Mouse (Mus musculus): ENCODE results near the gene Mbnl2. TPM values are rescaled to one million over a fixed set of nuclear protein-coding genes. Genes with fewer than 3 reads are reported as not detected.

Mbnl2 gene
- polyA plus RNA-seq, 1 experiment from 2014 or later = 39.2 TPM

GRCm38 (mm10) chr14:120278290-120279244 is 3.1 kb downstream of the Mbnl2 start:
- peaks cover 20% of the 10 kb centered on the region for H3K4me1 ChIP-seq (replicated peaks; ENCODE audit: control insufficient read depth, insufficient read depth, low read length)
- H3K27me3 ChIP-seq (ENCODE audit: control insufficient read depth, insufficient read depth, low read length) = no peaks in the 10 kb centered on the region
- H3K36me3 ChIP-seq (ENCODE audit: control insufficient read depth, insufficient read depth, low read length) = no peaks in the 10 kb centered on the region
- DNase-seq (ENCODE audit: low spot score) (no peak), ATAC-seq (replicated peaks; ENCODE audit: low FRiP score) (no peak)
- no peaks in the 10 kb centered on the region for H3K9me3 ChIP-seq (ENCODE audit: control insufficient read depth, low read length)
- 50% methylated on average over 21 of the region's 21 CpGs for WGBS
- H3K9ac ChIP-seq (ENCODE audit: low read length) = no peak overlapping the region; the same call in 1 of the 2 replicates
- peak overlapping the region; percentile 24 for H3K4me2 ChIP-seq (ENCODE audit: low read depth, low read length, severe bottlenecking)
- no peak overlapping the region; the same call in 1 of the 2 replicates for H3K4me3 ChIP-seq (ENCODE audit: low read depth, low read length)
- H3K27ac ChIP-seq (ENCODE audit: low read depth, low read length) = no peak overlapping the region

GRCm38 (mm10) chr14:120280136-120280535 is 4.7 kb downstream of the Mbnl2 start:
- no peaks in the 10 kb centered on the region for H3K27me3 ChIP-seq (ENCODE audit: control insufficient read depth, insufficient read depth, low read length)
- H3K9me3 ChIP-seq (ENCODE audit: control insufficient read depth, low read length) = no peaks in the 10 kb centered on the region
- H3K4me3 ChIP-seq (ENCODE audit: low read depth, low read length) = no peak overlapping the region
- H3K4me2 ChIP-seq (ENCODE audit: low read depth, low read length, severe bottlenecking) = no peak overlapping the region
- H3K36me3 ChIP-seq (ENCODE audit: control insufficient read depth, insufficient read depth, low read length) = no peaks in the 10 kb centered on the region
- ATAC-seq (replicated peaks; ENCODE audit: low FRiP score) = no peak
- DNase-seq (ENCODE audit: low spot score) = no peak
- H3K4me1 ChIP-seq (replicated peaks; ENCODE audit: control insufficient read depth, insufficient read depth, low read length) = peaks cover 18% of the 10 kb centered on the region
- H3K9ac ChIP-seq (ENCODE audit: low read length) = no peak overlapping the region
- 0 out of 2 replicates have a peak overlapping the region, but pooled peaks have one; percentile 4 for H3K27ac ChIP-seq (ENCODE audit: low read depth, low read length)

GRCm38 (mm10) chr14:120283787-120284186 is 8.3 kb downstream of the Mbnl2 start:
- 72% methylated on average over 8 of the region's 8 CpGs for WGBS
- Histone ChIP-seq H3K4me2 (ENCODE audit: low read depth, low read length, severe bottlenecking) (no peak overlapping the region), H3K36me3 (ENCODE audit: control insufficient read depth, insufficient read depth, low read length) (no peaks in the 10 kb centered on the region)

GRCm38 (mm10) chr14:120284504-120284903 is 9.0 kb downstream of the Mbnl2 start:
- H3K27ac ChIP-seq (ENCODE audit: low read depth, low read length) = no peak overlapping the region
- no peak for ATAC-seq (replicated peaks; ENCODE audit: low FRiP score)
- H3K9ac ChIP-seq (ENCODE audit: low read length) = no peak overlapping the region
- no peak overlapping the region for H3K4me3 ChIP-seq (ENCODE audit: low read depth, low read length)
- WGBS = 85% methylated on average over 5 of the region's 5 CpGs
- H3K9me3 ChIP-seq (ENCODE audit: control insufficient read depth, low read length) = no peaks in the 10 kb centered on the region
- no peaks in the 10 kb centered on the region for H3K36me3 ChIP-seq (ENCODE audit: control insufficient read depth, insufficient read depth, low read length)
- no peak for DNase-seq (ENCODE audit: low spot score)
- peaks cover 7% of the 10 kb centered on the region for H3K4me1 ChIP-seq (replicated peaks; ENCODE audit: control insufficient read depth, insufficient read depth, low read length)
- no peaks in the 10 kb centered on the region for H3K27me3 ChIP-seq (ENCODE audit: control insufficient read depth, insufficient read depth, low read length)
- H3K4me2 ChIP-seq (ENCODE audit: low read depth, low read length, severe bottlenecking) = no peak overlapping the region

More at GRCm38 (mm10) chr14:120283787-120284186, 8.3 kb downstream of the Mbnl2 start:
- no peak for DNase-seq (ENCODE audit: low spot score)
- Histone ChIP-seq H3K9ac (ENCODE audit: low read length) (no peak overlapping the region), H3K27ac (ENCODE audit: low read depth, low read length) (no peak overlapping the region), H3K4me3 (ENCODE audit: low read depth, low read length) (no peak overlapping the region), H3K27me3 (ENCODE audit: control insufficient read depth, insufficient read depth, low read length) (no peaks in the 10 kb centered on the region), H3K9me3 (ENCODE audit: control insufficient read depth, low read length) (no peaks in the 10 kb centered on the region), H3K4me1 (replicated peaks; ENCODE audit: control insufficient read depth, insufficient read depth, low read length) (peaks cover 10% of the 10 kb centered on the region)
- no peak for ATAC-seq (replicated peaks; ENCODE audit: low FRiP score)

- H3K27me3 ChIP-seq (ENCODE audit: control insufficient read depth, insufficient read depth, low read length) = no peaks in the 10 kb centered on the region
- H3K36me3 ChIP-seq (ENCODE audit: control insufficient read depth, insufficient read depth, low read length) = no peaks in the 10 kb centered on the region
- ATAC-seq (replicated peaks; ENCODE audit: low FRiP score) (no peak), DNase-seq (ENCODE audit: low spot score) (peak; percentile 42)
- H3K27ac ChIP-seq (ENCODE audit: low read depth, low read length) = no peak overlapping the region
- no peak overlapping the region for H3K4me2 ChIP-seq (ENCODE audit: low read depth, low read length, severe bottlenecking)
- peaks cover 3% of the 10 kb centered on the region; the same call in 1 of the 2 replicates for H3K4me1 ChIP-seq (replicated peaks; ENCODE audit: control insufficient read depth, insufficient read depth, low read length)
- no peak overlapping the region for H3K4me3 ChIP-seq (ENCODE audit: low read depth, low read length)
- WGBS = 55% methylated on average over 21 of the region's 21 CpGs
- H3K9ac ChIP-seq (ENCODE audit: low read length) = no peak overlapping the region
- H3K9me3 ChIP-seq (ENCODE audit: control insufficient read depth, low read length) = no peaks in the 10 kb centered on the region
These were observed 11.9 kb downstream of the Mbnl2 start for GRCm38 (mm10) chr14:120287121-120287986.

GRCm38 (mm10) chr14:120287987-120288275 is 12.5 kb downstream of the Mbnl2 start:
- Histone ChIP-seq H3K27me3 (ENCODE audit: control insufficient read depth, insufficient read depth, low read length) (no peaks in the 10 kb centered on the region), H3K4me1 (replicated peaks; ENCODE audit: control insufficient read depth, insufficient read depth, low read length) (peaks cover 3% of the 10 kb centered on the region; the same call in 1 of the 2 replicates), H3K9me3 (ENCODE audit: control insufficient read depth, low read length) (no peaks in the 10 kb centered on the region), H3K36me3 (ENCODE audit: control insufficient read depth, insufficient read depth, low read length) (no peaks in the 10 kb centered on the region), H3K9ac (ENCODE audit: low read length) (no peak overlapping the region), H3K4me3 (ENCODE audit: low read depth, low read length) (no peak overlapping the region), H3K4me2 (ENCODE audit: low read depth, low read length, severe bottlenecking) (no peak overlapping the region), H3K27ac (ENCODE audit: low read depth, low read length) (no peak overlapping the region)
- no peak for DNase-seq (ENCODE audit: low spot score)
- ATAC-seq (replicated peaks; ENCODE audit: low FRiP score) = no peak

- ATAC-seq (replicated peaks; ENCODE audit: low FRiP score) (no peak), DNase-seq (ENCODE audit: low spot score) (peak; percentile 37)
- no peaks in the 10 kb centered on the region for H3K36me3 ChIP-seq (ENCODE audit: control insufficient read depth, insufficient read depth, low read length)
- H3K4me3 ChIP-seq (ENCODE audit: low read depth, low read length) = no peak overlapping the region
- H3K27ac ChIP-seq (ENCODE audit: low read depth, low read length) = no peak overlapping the region
- 89% methylated on average over 10 of the region's 10 CpGs for WGBS
- no peaks in the 10 kb centered on the region for H3K9me3 ChIP-seq (ENCODE audit: control insufficient read depth, low read length)
- H3K4me1 ChIP-seq (replicated peaks; ENCODE audit: control insufficient read depth, insufficient read depth, low read length) = peaks cover 3% of the 10 kb centered on the region; the same call in 1 of the 2 replicates
- no peaks in the 10 kb centered on the region for H3K27me3 ChIP-seq (ENCODE audit: control insufficient read depth, insufficient read depth, low read length)
- no peak overlapping the region for H3K4me2 ChIP-seq (ENCODE audit: low read depth, low read length, severe bottlenecking)
- H3K9ac ChIP-seq (ENCODE audit: low read length) = no peak overlapping the region
These were observed 13.0 kb downstream of the Mbnl2 start for GRCm38 (mm10) chr14:120288378-120289002.

- H3K4me2 ChIP-seq (ENCODE audit: low read depth, low read length, severe bottlenecking) = no peak overlapping the region
- no peaks in the 10 kb centered on the region for H3K36me3 ChIP-seq (ENCODE audit: control insufficient read depth, insufficient read depth, low read length)
- no peaks in the 10 kb centered on the region for H3K27me3 ChIP-seq (ENCODE audit: control insufficient read depth, insufficient read depth, low read length)
- H3K27ac ChIP-seq (ENCODE audit: low read depth, low read length) = no peak overlapping the region
- H3K9me3 ChIP-seq (ENCODE audit: control insufficient read depth, low read length) = no peaks in the 10 kb centered on the region
- 78% methylated on average over 9 of the region's 9 CpGs for WGBS
- no peak overlapping the region for H3K4me3 ChIP-seq (ENCODE audit: low read depth, low read length)
- ATAC-seq (replicated peaks; ENCODE audit: low FRiP score) (no peak), DNase-seq (ENCODE audit: low spot score) (no peak)
- H3K9ac ChIP-seq (ENCODE audit: low read length) = no peak overlapping the region
- H3K4me1 ChIP-seq (replicated peaks; ENCODE audit: control insufficient read depth, insufficient read depth, low read length) = peaks cover 3% of the 10 kb centered on the region; the same call in 1 of the 2 replicates
These were observed 13.6 kb downstream of the Mbnl2 start for GRCm38 (mm10) chr14:120289065-120289464.

All from forebrain, embryonic 11.5 days (tissue).